Mouse (Mus musculus) common myeloid progenitor, adult 5-6 weeks (primary cell): ENCODE data around the gene Phkg2. TPM values are rescaled to one million over a fixed set of nuclear protein-coding genes. Genes with fewer than 3 reads are reported as not detected.

Experiments used
- total RNA-seq: library from RNA; stranded (forward); fragments of 200-1000, 187-1606 nt; gene quantifications from 2 replicates; pipeline ENCODE4 v1.2.3, GENCODE M21; 2017

Phkg2 gene
- total RNA-seq, 1 experiment from 2014 or later: 18.3 TPM

Other genes starting within 250 kb of the Phkg2 start
- 5.1 and 6.8 TPM in 2 replicates for gene Zfp768, start 227.8 kb upstream of the Phkg2 start, total RNA-seq
- gene Zfp747, start 197.3 kb upstream of the Phkg2 start, total RNA-seq: 5.1 and 12.0 TPM in 2 replicates
- 4.8 and 7.2 TPM in 2 replicates for gene 9130019O22Rik, start 186.2 kb upstream of the Phkg2 start, total RNA-seq
- 9.7 and 11.2 TPM in 2 replicates for gene E430018J23Rik, start 179.7 kb upstream of the Phkg2 start, total RNA-seq
- gene Zfp764, start 166.5 kb upstream of the Phkg2 start, total RNA-seq: 9.2 and 13.0 TPM in 2 replicates
- gene Zfp688, start 151.3 kb upstream of the Phkg2 start, total RNA-seq: 7.7 and 11.5 TPM in 2 replicates
- gene Zfp689, start 124.2 kb upstream of the Phkg2 start, total RNA-seq: 3.1 and 4.8 TPM in 2 replicates
- gene Prr14, start 113.7 kb upstream of the Phkg2 start, total RNA-seq: 19.0 and 33.8 TPM in 2 replicates
- 15.1 and 30.3 TPM in 2 replicates for gene Fbrs, start 94.1 kb upstream of the Phkg2 start, total RNA-seq
- 33.8 and 62.1 TPM in 2 replicates for gene Srcap, start 61.4 kb upstream of the Phkg2 start, total RNA-seq
- gene Gm42715, start 53.8 kb upstream of the Phkg2 start, total RNA-seq: 11.2 and 11.9 TPM in 2 replicates
- gene Tmem265, start 11.9 kb upstream of the Phkg2 start, total RNA-seq: 2.8 and 5.9 TPM in 2 replicates
- 0.68 and 1.1 TPM in 2 replicates for gene Ccdc189, start 15.3 kb downstream of the Phkg2 start, total RNA-seq
- 55.9 and 57.4 TPM in 2 replicates for gene Rnf40, start 15.4 kb downstream of the Phkg2 start, total RNA-seq
- gene Zfp629, start 42.5 kb downstream of the Phkg2 start, total RNA-seq: 12.9 and 39.4 TPM in 2 replicates
- 54.4 and 68.0 TPM in 2 replicates for gene Bcl7c, start 135.6 kb downstream of the Phkg2 start, total RNA-seq
- gene Ctf1, start 139.4 kb downstream of the Phkg2 start, total RNA-seq: 0.14 TPM in 1 of 2 replicates, not detected in the other
- gene Ctf2, start 158.8 kb downstream of the Phkg2 start, total RNA-seq: not detected in 2 replicates
- gene Fbxl19, start 171.2 kb downstream of the Phkg2 start, total RNA-seq: 14.6 and 21.4 TPM in 2 replicates
- gene Orai3, start 196.5 kb downstream of the Phkg2 start, total RNA-seq: 24.5 and 40.6 TPM in 2 replicates
- 15.1 and 16.6 TPM in 2 replicates for gene Setd1a, start 203.3 kb downstream of the Phkg2 start, total RNA-seq
- gene Gm49388, start 212.3 kb downstream of the Phkg2 start, total RNA-seq: 1.4 TPM in 1 of 2 replicates, not detected in the other
- gene Hsd3b7, start 227.3 kb downstream of the Phkg2 start, total RNA-seq: 36.7 and 52.3 TPM in 2 replicates